8 mouse cellular contexts compared by ENCODE assay signal in genomic region chr12:84011251-84012040, GRCm38 (mm10). TPM values are rescaled to one million over a fixed set of nuclear protein-coding genes. Genes with fewer than 3 reads are reported as not detected.
A peak's percentile ranks its signal among the peaks of the same experiment; 100 is the strongest.
DNase-seq lines count a peak whose midpoint lies in the region; ATAC-seq lines count a peak whose summit lies in the region.
"Had no signal": no experiment of that assay in that cellular context is flagged by ENCODE, and none has a peak within 500 bp of the region (broad histone marks: within the 10 kb centered on the region; RNA-seq: fewer than 3 reads in every experiment).

No protein-coding gene starts in this region.

- no peaks in the 10 kb centered on the region for H3K27me3 ChIP-seq in embryonic facial prominence, embryonic 13.5 days
- H3K27me3 ChIP-seq in heart, embryonic 15.5 days: no peaks in the 10 kb centered on the region
- H3K27me3 ChIP-seq in liver, embryonic 11.5 days (replicated peaks; ENCODE audit: control insufficient read depth, insufficient read depth, low read length): peaks cover 11% of the 10 kb centered on the region; the same call in 1 of the 2 replicates
- H3K27me3 ChIP-seq in neural tube, embryonic 11.5 days (ENCODE audit: control insufficient read depth, insufficient read depth, low read length): no peaks in the 10 kb centered on the region

- no peaks in the 10 kb centered on the region for H3K9me3 ChIP-seq in embryonic facial prominence, embryonic 13.5 days
- no peaks in the 10 kb centered on the region for H3K9me3 ChIP-seq in heart, embryonic 15.5 days (replicated peaks)
- no peaks in the 10 kb centered on the region for H3K9me3 ChIP-seq in liver, embryonic 11.5 days (ENCODE audit: control insufficient read depth, low read length)
- no peaks in the 10 kb centered on the region for H3K9me3 ChIP-seq in neural tube, embryonic 11.5 days (ENCODE audit: control insufficient read depth, low read length)

- 54% methylated on average over 12 of the region's 12 CpGs for WGBS in embryonic facial prominence, embryonic 13.5 days
- 55% methylated on average over 12 of the region's 12 CpGs for WGBS in heart, embryonic 15.5 days
- 64% methylated on average over 12 of the region's 12 CpGs for WGBS in liver, embryonic 11.5 days
- 43% methylated on average over 12 of the region's 12 CpGs for WGBS in neural tube, embryonic 11.5 days

- peak overlapping the region; percentile 60 for H3K4me2 ChIP-seq in embryonic facial prominence, embryonic 13.5 days
- H3K4me2 ChIP-seq in heart, embryonic 15.5 days: peak overlapping the region; percentile 31
- peak overlapping the region; percentile 56; the same call in 1 of the 2 replicates for H3K4me2 ChIP-seq in liver, embryonic 11.5 days
- H3K4me2 ChIP-seq in neural tube, embryonic 11.5 days (ENCODE audit: low read depth): peak overlapping the region; percentile 47

- H3K4me1 ChIP-seq in embryonic facial prominence, embryonic 13.5 days: peaks cover 23% of the 10 kb centered on the region
- peaks cover 22% of the 10 kb centered on the region for H3K4me1 ChIP-seq in heart, embryonic 15.5 days (replicated peaks)
- H3K4me1 ChIP-seq in liver, embryonic 11.5 days (replicated peaks; ENCODE audit: control insufficient read depth, insufficient read depth, low read length): no peaks in the 10 kb centered on the region
- peaks cover 11% of the 10 kb centered on the region; the same call in 1 of the 2 replicates for H3K4me1 ChIP-seq in neural tube, embryonic 11.5 days (ENCODE audit: control insufficient read depth, insufficient read depth, low read length)

- peaks cover 8% of the 10 kb centered on the region for H3K36me3 ChIP-seq in embryonic facial prominence, embryonic 13.5 days
- H3K36me3 ChIP-seq in heart, embryonic 15.5 days: no peaks in the 10 kb centered on the region
- no peaks in the 10 kb centered on the region; the same call in 1 of the 2 replicates for H3K36me3 ChIP-seq in liver, embryonic 11.5 days (ENCODE audit: control insufficient read depth, insufficient read depth, low read length)
- H3K36me3 ChIP-seq in neural tube, embryonic 11.5 days (ENCODE audit: control insufficient read depth, insufficient read depth, low read length): no peaks in the 10 kb centered on the region

- H3K27ac ChIP-seq in embryonic facial prominence, embryonic 13.5 days: no peak overlapping the region
- H3K27ac ChIP-seq in heart, embryonic 15.5 days: no peak overlapping the region
- no peak overlapping the region for H3K27ac ChIP-seq in liver, embryonic 11.5 days (ENCODE audit: low read depth, low read length)
- H3K27ac ChIP-seq in neural tube, embryonic 11.5 days (ENCODE audit: low read depth, low read length): no peak overlapping the region

- peak; percentile 95 for DNase-seq in brain, adult 2 months (ENCODE audit: low read depth, low spot score)
- DNase-seq in kidney, postnatal 10 days: peak; percentile 92
- DNase-seq in liver, embryonic 11.5 days (ENCODE audit: low spot score): no peak
- DNase-seq in neural tube, embryonic 11.5 days (ENCODE audit: low spot score): peak; percentile 64
- no peak for DNase-seq in spleen, postnatal 14 days (ENCODE audit: low spot score in 2 of 2)

- no peak overlapping the region for H3K4me3 ChIP-seq in embryonic facial prominence, embryonic 13.5 days
- 0 out of 2 replicates have a peak overlapping the region, but pooled peaks have one; percentile 9 for H3K4me3 ChIP-seq in heart, embryonic 15.5 days
- no peak overlapping the region for H3K4me3 ChIP-seq in liver, embryonic 11.5 days (ENCODE audit: low read depth, low read length)
- no peak overlapping the region for H3K4me3 ChIP-seq in neural tube, embryonic 11.5 days (ENCODE audit: low read depth, low read length)

- 0 out of 2 replicates have a peak overlapping the region, but pooled peaks have one; percentile 22 for H3K9ac ChIP-seq in embryonic facial prominence, embryonic 13.5 days
- no peak overlapping the region for H3K9ac ChIP-seq in heart, embryonic 15.5 days
- no peak overlapping the region for H3K9ac ChIP-seq in liver, embryonic 11.5 days (ENCODE audit: low read depth, low read length)
- no peak overlapping the region for H3K9ac ChIP-seq in neural tube, embryonic 11.5 days (ENCODE audit: low read length)

- ATAC-seq in embryonic facial prominence, embryonic 13.5 days (ENCODE audit: insufficient number of reproducible peaks, insufficient read depth, low FRiP score, low TSS enrichment, low read depth): 0 out of 2 replicates have a peak, but pooled peaks have one; percentile 48
- ATAC-seq in heart, embryonic 15.5 days (replicated peaks; ENCODE audit: insufficient number of reproducible peaks, insufficient read depth, low FRiP score, low read depth): 0 out of 2 replicates have a peak, but pooled peaks have one; percentile 18
- no peak for ATAC-seq in liver, embryonic 11.5 days (replicated peaks; ENCODE audit: low FRiP score)
- ATAC-seq in neural tube, embryonic 11.5 days (ENCODE audit: insufficient read depth, low FRiP score, low TSS enrichment): peak; percentile 64; the same call in 1 of the 2 replicates

RNA-seq across cellular contexts. Expression of gene Acot1, which starts 2.2 kb away (rescaled TPM):
- polyA plus RNA-seq in embryonic facial prominence, embryonic 13.5 days (2015; fragmentation: Nextera tagmentation; extraction: Ambion mirVana): 44.9 and 45.4 TPM in 2 replicates
- polyA plus RNA-seq in heart, embryonic 15.5 days (2015; fragmentation: Nextera tagmentation; extraction: Ambion mirVana): 27.7 and 29.8 TPM in 2 replicates
- 42.9 and 44.2 TPM in 2 replicates for polyA plus RNA-seq in liver, embryonic 11.5 days (2014; fragmentation: Nextera tagmentation; extraction: Ambion mirVana)
- 62.4 and 74.8 TPM in 2 replicates for polyA plus RNA-seq in neural tube, embryonic 11.5 days (2014; fragmentation: Nextera tagmentation; extraction: Ambion mirVana)

RNA-seq across cellular contexts. Expression of gene Acot2, which starts 23.8 kb away (rescaled TPM):
- 20.8 and 22.9 TPM in 2 replicates for polyA plus RNA-seq in embryonic facial prominence, embryonic 13.5 days (2015; fragmentation: Nextera tagmentation; extraction: Ambion mirVana)
- polyA plus RNA-seq in heart, embryonic 15.5 days (2015; fragmentation: Nextera tagmentation; extraction: Ambion mirVana): 65.8 and 78.0 TPM in 2 replicates
- 22.5 and 22.6 TPM in 2 replicates for polyA plus RNA-seq in liver, embryonic 11.5 days (2014; fragmentation: Nextera tagmentation; extraction: Ambion mirVana)
- polyA plus RNA-seq in neural tube, embryonic 11.5 days (2014; fragmentation: Nextera tagmentation; extraction: Ambion mirVana): 12.6 and 14.9 TPM in 2 replicates

RNA-seq across cellular contexts. Expression of gene Acot4, which starts 26.7 kb away (rescaled TPM):
- 0.22 and 0.81 TPM in 2 replicates for polyA plus RNA-seq in embryonic facial prominence, embryonic 13.5 days (2015; fragmentation: Nextera tagmentation; extraction: Ambion mirVana)
- 0.16 and 0.29 TPM in 2 replicates for polyA plus RNA-seq in heart, embryonic 15.5 days (2015; fragmentation: Nextera tagmentation; extraction: Ambion mirVana)
- 8.4 and 8.5 TPM in 2 replicates for polyA plus RNA-seq in liver, embryonic 11.5 days (2014; fragmentation: Nextera tagmentation; extraction: Ambion mirVana)
- 0.13 and 0.14 TPM in 2 replicates for polyA plus RNA-seq in neural tube, embryonic 11.5 days (2014; fragmentation: Nextera tagmentation; extraction: Ambion mirVana)

RNA-seq across cellular contexts. Expression of gene Heatr4, which starts 26.8 kb away (rescaled TPM):
- polyA plus RNA-seq in embryonic facial prominence, embryonic 13.5 days (2015; fragmentation: Nextera tagmentation; extraction: Ambion mirVana): not detected in 2 replicates
- not detected in 2 replicates for polyA plus RNA-seq in heart, embryonic 15.5 days (2015; fragmentation: Nextera tagmentation; extraction: Ambion mirVana)
- polyA plus RNA-seq in liver, embryonic 11.5 days (2014; fragmentation: Nextera tagmentation; extraction: Ambion mirVana): not detected in 2 replicates
- polyA plus RNA-seq in neural tube, embryonic 11.5 days (2014; fragmentation: Nextera tagmentation; extraction: Ambion mirVana): not detected in 2 replicates
- polyA plus RNA-seq: spleen, adult 2 months had no signal

RNA-seq across cellular contexts. Expression of gene Gm49366, which starts 27.3 kb away (rescaled TPM):
- polyA plus RNA-seq in embryonic facial prominence, embryonic 13.5 days (2015; fragmentation: Nextera tagmentation; extraction: Ambion mirVana): not detected in 2 replicates
- not detected in 2 replicates for polyA plus RNA-seq in heart, embryonic 15.5 days (2015; fragmentation: Nextera tagmentation; extraction: Ambion mirVana)
- polyA plus RNA-seq in liver, embryonic 11.5 days (2014; fragmentation: Nextera tagmentation; extraction: Ambion mirVana): not detected in 2 replicates
- polyA plus RNA-seq in neural tube, embryonic 11.5 days (2014; fragmentation: Nextera tagmentation; extraction: Ambion mirVana): not detected in 2 replicates
- polyA plus RNA-seq: spleen, adult 2 months had no signal

Comparison
In these comparisons a context has a peak if more than half of its experiments do, and no peak if none do; other contexts are left out.
1. DNase-seq: peak in brain, adult 2 months (single experiment), kidney, postnatal 10 days (single experiment) and neural tube, embryonic 11.5 days (single experiment); none in liver, embryonic 11.5 days (single experiment) and spleen, postnatal 14 days (0 of 2).
2. Peak in every context shown above with its lines, with median percentiles within 50 percentile points of each other: H3K4me2 ChIP-seq.